Mouse (Mus musculus): ENCODE measurements around the gene Ankrd44. TPM values are rescaled to one million over a fixed set of nuclear protein-coding genes. Genes with fewer than 3 reads are reported as not detected.

Gene Ankrd44
- polyA plus RNA-seq (2011; ENCODE audit: insufficient read depth, insufficient read length, low read depth, missing spikeins) = 4.6 and 5.2 TPM in 2 replicates

DNA sequence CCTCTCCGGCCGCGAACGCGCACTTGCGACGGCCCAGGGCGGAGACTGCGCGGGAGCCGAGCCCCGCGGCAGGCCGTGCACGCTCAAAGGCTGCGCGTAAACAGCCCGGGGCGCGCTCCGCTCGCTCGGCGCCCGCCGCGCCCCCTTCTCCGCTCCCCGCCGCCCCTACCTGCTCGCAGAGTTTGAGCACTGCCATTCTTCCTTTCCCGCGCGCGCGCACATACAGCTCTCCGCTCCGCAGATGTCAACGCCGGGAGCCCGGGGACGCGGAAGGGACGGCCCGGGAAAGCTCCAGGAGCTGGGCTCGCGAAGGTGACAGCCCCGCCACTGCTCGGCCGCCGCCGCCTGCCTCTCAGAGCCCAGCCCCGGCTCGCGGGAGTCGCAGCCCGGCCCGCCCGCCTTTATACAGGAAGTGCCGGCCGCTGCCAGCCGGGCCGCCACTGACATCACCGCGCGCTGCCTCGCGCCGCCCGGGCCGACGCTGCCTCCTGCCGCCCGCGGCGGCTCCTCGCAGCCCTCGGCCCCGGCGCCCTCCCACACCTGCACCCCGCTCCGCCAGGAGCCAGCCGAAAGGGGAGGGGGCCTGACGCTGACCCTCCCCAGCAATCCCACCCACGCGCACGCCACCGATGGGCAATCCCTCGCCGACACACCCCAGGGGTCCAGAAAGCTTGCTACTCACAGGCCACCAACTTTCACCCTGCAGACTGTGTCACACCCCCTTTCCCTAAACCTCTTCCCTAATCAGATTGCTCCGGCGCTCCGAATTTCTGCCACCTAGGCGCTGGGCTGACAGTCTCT lies at the start of gene Ankrd44:
Ankrd44 (minus strand) TSS at position 417 of the 801 bp plus-strand sequence.
- Histone ChIP-seq H3K9me3 (replicated peaks; ENCODE audit: control insufficient read depth, insufficient read depth, low read length, poor library complexity, severe bottlenecking) (no peaks in the 10 kb centered on the region), H3K36me3 (ENCODE audit: control insufficient read depth, insufficient read depth, low read length, poor library complexity, severe bottlenecking) (no peaks in the 10 kb centered on the region), H3K4me3 (ENCODE audit: low read depth, low read length) (peak within 1 kb of the TSS; percentile 64), H3K27ac (ENCODE audit: insufficient read depth, low read length) (no peak within 1 kb of the TSS), H3K27me3 (ENCODE audit: control insufficient read depth, insufficient read depth, low read length, poor library complexity, severe bottlenecking) (peaks cover 5% of the 10 kb centered on the region; the same call in 1 of the 2 replicates), H3K4me1 (ENCODE audit: control insufficient read depth, insufficient read depth, low read length) (no peaks in the 10 kb centered on the region), H3K9ac (ENCODE audit: low read depth, poor library complexity, severe bottlenecking) (peak within 1 kb of the TSS; percentile 60)
- TF ChIP-seq CTCF (IDR thresholded peaks at IDR 0.05; ENCODE audit: low read depth, low read length) (peak; percentile 1), EP300 (IDR thresholded peaks at IDR 0.05; ENCODE audit: insufficient read depth, low read depth, low read length) (no peak)

DNA sequence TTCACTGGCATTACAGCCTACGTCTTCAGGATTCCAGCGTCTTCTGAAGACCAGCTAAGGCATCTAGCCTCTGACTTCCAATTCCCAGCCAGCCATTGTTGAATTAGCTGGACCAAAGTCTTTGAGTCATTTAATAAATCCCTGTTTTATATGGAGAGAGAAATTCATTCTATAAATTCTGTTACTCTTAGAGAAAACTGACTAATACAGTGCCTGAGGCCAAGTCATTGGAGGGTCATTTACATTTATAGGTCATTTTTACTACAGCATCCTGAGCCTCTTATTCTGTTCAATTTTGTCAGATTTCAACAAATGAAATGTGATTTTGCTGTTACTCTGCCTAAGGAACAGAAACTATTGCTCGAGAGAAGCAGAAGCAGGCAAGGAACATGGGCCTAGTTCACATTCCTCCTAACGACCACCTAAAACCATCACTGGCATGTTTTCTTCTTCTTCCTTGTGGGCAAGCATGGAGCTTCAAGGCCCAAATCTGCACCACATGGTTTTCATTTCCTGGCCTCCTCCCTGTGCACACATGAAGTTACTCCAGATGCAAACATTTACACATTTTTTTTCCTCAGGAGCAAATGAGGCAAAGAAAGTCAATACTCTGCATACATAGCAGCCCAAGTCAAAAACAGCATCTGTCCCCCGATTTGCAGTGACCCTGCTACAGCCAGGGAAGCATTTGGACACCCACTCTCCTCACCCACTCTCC lies 45.7 kb upstream of the Ankrd44 start:
- H3K4me1 ChIP-seq (ENCODE audit: control insufficient read depth, insufficient read depth, low read length) = no peaks in the 10 kb centered on the region
- no peak overlapping the region for H3K4me3 ChIP-seq (ENCODE audit: low read depth, low read length)
- no peaks in the 10 kb centered on the region for H3K27me3 ChIP-seq (ENCODE audit: control insufficient read depth, insufficient read depth, low read length, poor library complexity, severe bottlenecking)
- no peak for TF ChIP-seq POLR2A (IDR thresholded peaks at IDR 0.05; ENCODE audit: insufficient read depth, low read length)
- no peak for TF ChIP-seq CTCF (IDR thresholded peaks at IDR 0.05; ENCODE audit: low read depth, low read length)
- TF ChIP-seq EP300 (IDR thresholded peaks at IDR 0.05; ENCODE audit: insufficient read depth, low read depth, low read length) = no peak
- H3K9ac ChIP-seq (ENCODE audit: low read depth, poor library complexity, severe bottlenecking) = no peak overlapping the region
- H3K9me3 ChIP-seq (replicated peaks; ENCODE audit: control insufficient read depth, insufficient read depth, low read length, poor library complexity, severe bottlenecking) = peaks cover 2% of the 10 kb centered on the region; the same call in 1 of the 2 replicates
- no peak overlapping the region for H3K27ac ChIP-seq (ENCODE audit: insufficient read depth, low read length)
- H3K36me3 ChIP-seq (ENCODE audit: control insufficient read depth, insufficient read depth, low read length, poor library complexity, severe bottlenecking) = no peaks in the 10 kb centered on the region

DNA sequence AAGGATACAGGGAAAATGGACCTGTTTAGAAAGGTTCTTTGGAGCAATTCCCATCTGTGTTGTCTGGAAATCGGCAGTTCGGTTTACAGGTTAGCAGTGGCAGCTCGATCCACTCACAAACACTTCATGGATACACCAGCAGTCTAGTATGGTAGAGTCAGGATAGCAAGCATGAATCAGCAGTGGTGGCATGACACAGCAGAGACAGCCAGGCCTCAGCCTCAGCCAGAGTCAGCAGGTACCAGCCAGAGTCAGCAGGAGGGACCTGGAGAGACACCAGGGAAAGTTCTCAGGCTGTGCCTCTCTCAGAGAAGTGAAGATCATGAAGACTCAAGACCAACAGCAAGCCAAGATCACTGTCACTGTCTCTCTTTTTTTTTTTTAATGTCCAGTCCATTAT lies 40.7 kb upstream of the Ankrd44 start:
- Histone ChIP-seq H3K27me3 (ENCODE audit: control insufficient read depth, insufficient read depth, low read length, poor library complexity, severe bottlenecking) (no peaks in the 10 kb centered on the region), H3K36me3 (ENCODE audit: control insufficient read depth, insufficient read depth, low read length, poor library complexity, severe bottlenecking) (no peaks in the 10 kb centered on the region), H3K4me3 (ENCODE audit: low read depth, low read length) (no peak overlapping the region), H3K9ac (ENCODE audit: low read depth, poor library complexity, severe bottlenecking) (no peak overlapping the region), H3K27ac (ENCODE audit: insufficient read depth, low read length) (no peak overlapping the region), H3K4me1 (ENCODE audit: control insufficient read depth, insufficient read depth, low read length) (no peaks in the 10 kb centered on the region), H3K9me3 (replicated peaks; ENCODE audit: control insufficient read depth, insufficient read depth, low read length, poor library complexity, severe bottlenecking) (peaks cover 2% of the 10 kb centered on the region; the same call in 1 of the 2 replicates)
- TF ChIP-seq POLR2A (IDR thresholded peaks at IDR 0.05; ENCODE audit: insufficient read depth, low read length) (no peak), CTCF (IDR thresholded peaks at IDR 0.05; ENCODE audit: low read depth, low read length) (no peak), EP300 (IDR thresholded peaks at IDR 0.05; ENCODE audit: insufficient read depth, low read depth, low read length) (no peak)

DNA sequence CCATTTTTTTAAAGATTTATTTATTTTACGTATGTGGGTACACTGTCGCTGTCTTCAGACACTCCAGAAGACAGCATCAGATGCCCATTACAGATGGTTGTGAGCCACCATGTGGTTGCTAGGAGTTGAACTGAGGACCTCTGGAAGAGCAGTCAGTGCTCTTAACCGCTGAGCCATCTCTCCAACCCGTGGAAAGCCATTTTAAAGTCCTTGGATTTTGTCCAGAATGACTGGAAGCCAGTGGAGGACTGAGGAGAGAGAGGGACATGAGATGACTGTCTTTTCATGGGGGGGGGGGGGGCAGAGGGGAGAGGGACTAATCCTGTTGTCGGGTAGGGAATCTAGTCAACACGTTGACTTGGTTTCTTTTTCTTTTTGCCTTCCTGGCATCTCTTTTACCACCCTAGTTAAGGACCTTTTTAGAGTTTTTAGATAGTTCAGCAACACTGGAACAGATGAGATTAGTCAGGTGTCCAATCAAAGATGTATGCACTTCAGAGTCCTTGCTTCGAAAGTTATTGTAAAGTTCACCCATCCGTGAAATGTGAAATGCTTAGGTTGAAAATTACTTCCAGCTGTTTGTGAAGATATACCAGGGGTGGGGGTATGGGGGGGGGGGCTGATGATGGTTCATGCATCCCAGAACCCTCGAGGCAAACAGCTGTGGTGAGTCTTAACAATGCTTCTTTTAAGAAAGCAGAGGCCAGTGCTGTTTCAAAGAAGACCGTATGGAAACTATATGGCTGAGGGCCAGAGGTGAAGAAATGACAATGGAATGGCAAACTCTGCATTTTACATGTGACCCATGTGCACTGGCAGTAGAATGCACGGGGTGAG lies 39.2 kb upstream of the Ankrd44 start:
- Histone ChIP-seq H3K36me3 (ENCODE audit: control insufficient read depth, insufficient read depth, low read length, poor library complexity, severe bottlenecking) (no peaks in the 10 kb centered on the region), H3K9me3 (replicated peaks; ENCODE audit: control insufficient read depth, insufficient read depth, low read length, poor library complexity, severe bottlenecking) (peaks cover 2% of the 10 kb centered on the region; the same call in 1 of the 2 replicates), H3K4me3 (ENCODE audit: low read depth, low read length) (no peak overlapping the region), H3K27me3 (ENCODE audit: control insufficient read depth, insufficient read depth, low read length, poor library complexity, severe bottlenecking) (no peaks in the 10 kb centered on the region), H3K9ac (ENCODE audit: low read depth, poor library complexity, severe bottlenecking) (no peak overlapping the region), H3K4me1 (ENCODE audit: control insufficient read depth, insufficient read depth, low read length) (no peaks in the 10 kb centered on the region), H3K27ac (ENCODE audit: insufficient read depth, low read length) (no peak overlapping the region)
- TF ChIP-seq EP300 (IDR thresholded peaks at IDR 0.05; ENCODE audit: insufficient read depth, low read depth, low read length) (no peak), CTCF (IDR thresholded peaks at IDR 0.05; ENCODE audit: low read depth, low read length) (no peak), POLR2A (IDR thresholded peaks at IDR 0.05; ENCODE audit: insufficient read depth, low read length) (no peak)

DNA sequence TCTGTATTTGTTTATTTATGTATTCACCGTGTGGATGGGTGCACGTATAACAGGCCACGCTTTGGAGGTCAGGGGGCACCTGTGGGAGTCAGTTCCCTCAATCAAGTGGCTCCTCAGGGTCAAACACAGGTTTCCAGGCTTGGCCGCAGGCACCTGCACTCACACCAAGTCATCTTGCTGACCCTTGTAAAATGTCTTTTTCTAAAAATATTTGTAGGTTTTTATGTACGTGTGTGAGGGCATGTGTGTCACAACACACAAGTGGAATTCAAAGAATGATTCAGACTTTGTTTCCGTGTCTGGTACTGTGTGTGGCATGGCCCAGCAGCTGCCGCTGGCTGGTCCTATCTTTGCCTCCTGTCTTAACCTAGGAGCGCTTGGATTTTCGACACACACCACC lies 35.5 kb upstream of the Ankrd44 start:
- Histone ChIP-seq H3K4me3 (ENCODE audit: low read depth, low read length) (no peak overlapping the region), H3K9me3 (replicated peaks; ENCODE audit: control insufficient read depth, insufficient read depth, low read length, poor library complexity, severe bottlenecking) (no peaks in the 10 kb centered on the region), H3K9ac (ENCODE audit: low read depth, poor library complexity, severe bottlenecking) (no peak overlapping the region), H3K27ac (ENCODE audit: insufficient read depth, low read length) (no peak overlapping the region), H3K36me3 (ENCODE audit: control insufficient read depth, insufficient read depth, low read length, poor library complexity, severe bottlenecking) (no peaks in the 10 kb centered on the region), H3K4me1 (ENCODE audit: control insufficient read depth, insufficient read depth, low read length) (no peaks in the 10 kb centered on the region), H3K27me3 (ENCODE audit: control insufficient read depth, insufficient read depth, low read length, poor library complexity, severe bottlenecking) (no peaks in the 10 kb centered on the region)
- TF ChIP-seq CTCF (IDR thresholded peaks at IDR 0.05; ENCODE audit: low read depth, low read length) = no peak
- no peak for TF ChIP-seq EP300 (IDR thresholded peaks at IDR 0.05; ENCODE audit: insufficient read depth, low read depth, low read length)
- no peak for TF ChIP-seq POLR2A (IDR thresholded peaks at IDR 0.05; ENCODE audit: insufficient read depth, low read length)

Data from ES-Bruce4 (cell line).